Mouse (Mus musculus) liver, embryonic 14.5 days (tissue): ENCODE measurements around the gene Smg6. TPM values are rescaled to one million over a fixed set of nuclear protein-coding genes. Genes with fewer than 3 reads are reported as not detected.
A peak's percentile ranks its signal among the peaks of the same experiment; 100 is the strongest.

Source experiments
- ATAC-seq: fragments of 200-750 bp; cut with Nextera tagmentation; 2 replicates; pipeline ENCODE4 v1.8.0; 2017; ENCODE audit warnings: moderate number of reproducible peaks, mild to moderate bottlenecking, moderate library complexity; ENCODE audit not compliant: insufficient read depth
- DNase-seq, 3 experiments: peaks; one replicate each; pipeline ENCODE4 v3.0.0-alpha.2; 2012 to 2013; ENCODE audit warnings: low read depth in 3 of 3, low spot score in 3 of 3
- H3K27ac ChIP-seq: fragments of 300-500 bp; sonication (generic); 2 replicates; pipeline ENCODE4 v1.5.1; 2014; ENCODE audit warnings: moderate library complexity, mild to moderate bottlenecking, control low read depth, inconsistent platforms
- H3K27me3 ChIP-seq: fragments of 300-500 bp; sonication (generic); 2 replicates; pipeline ENCODE4 v1.6.1; 2014; ENCODE audit warnings: mild to moderate bottlenecking, low read length, moderate library complexity; ENCODE audit not compliant: control insufficient read depth, insufficient read depth
- H3K36me3 ChIP-seq: fragments of 300-500 bp; sonication (generic); replicated peaks from 2 replicates; pipeline ENCODE4 v1.6.1; 2014; ENCODE audit warnings: low read depth; ENCODE audit not compliant: control insufficient read depth, insufficient read depth
- H3K4me1 ChIP-seq, 2 experiments: fragments of 200-500 bp in 1 of 2; fragments of 300-500 bp in 1 of 2; sonication (generic) in 1 of 2; replicated peaks; 2 replicates each; pipeline ENCODE4 v1.6.1; 2012 to 2014; ENCODE audit warnings: antibody characterized with exemption in 1 of 2, inconsistent platforms in 1 of 2, low read length in 1 of 2; ENCODE audit not compliant: control insufficient read depth in 2 of 2, insufficient read depth in 2 of 2
- H3K4me2 ChIP-seq: fragments of 300-500 bp; sonication (generic); 2 replicates; pipeline ENCODE4 v1.6.1; 2014; ENCODE audit warnings: low read depth, mild to moderate bottlenecking, control low read depth, moderate library complexity
- H3K4me3 ChIP-seq, 2 experiments: fragments of 200-500 bp in 1 of 2; fragments of 300-500 bp in 1 of 2; sonication (generic) in 1 of 2; 2 replicates each; pipeline ENCODE4 v1.5.1; 2012 to 2014; ENCODE audit warnings: low read depth in 2 of 2, low read length in 2 of 2, mild to moderate bottlenecking in 2 of 2, control low read depth in 1 of 2, inconsistent platforms in 1 of 2, moderate library complexity in 1 of 2; ENCODE audit not compliant: insufficient read depth in 1 of 2
- H3K9ac ChIP-seq: fragments of 300-500 bp; sonication (generic); replicated peaks from 2 replicates; pipeline ENCODE4 v1.6.1; 2014; ENCODE audit warnings: mild to moderate bottlenecking, control low read depth, moderate library complexity
- H3K9me3 ChIP-seq: fragments of 300-500 bp; sonication (generic); 2 replicates; pipeline ENCODE4 v1.6.1; 2016; ENCODE audit warnings: low read length, mixed read lengths; ENCODE audit not compliant: control insufficient read depth
- CTCF ChIP-seq: IDR thresholded peaks from 2 replicates; pipeline ENCODE4 v1.5.1; 2016; ENCODE audit warnings: antibody characterized with exemption, low read depth, control low read depth
- EP300 ChIP-seq: IDR thresholded peaks from 2 replicates; pipeline ENCODE4 v1.6.1; 2016; ENCODE audit warnings: antibody characterized with exemption, low read depth
- WGBS: fragments of 180-500 bp; shearing (Covaris S2); extraction: QIAGEN DNeasy Blood & Tissue Kit; methylation state at CpG from one replicate; pipeline ENCODE4 v1.1.7; 2014; ENCODE audit not compliant: insufficient replicate concordance; 5-methylcytosine and 5-hydroxymethylcytosine counted together
- polyA plus RNA-seq, 2 experiments: library from polyadenylated mRNA; depleted of rRNA in 1 of 2; stranded (reverse) in 1 of 2; unstranded in 1 of 2; fragments of >200 nt; fragmentation: Nextera tagmentation in 1 of 2; extraction: Ambion mirVana in 1 of 2; gene quantifications; 2 replicates each; pipeline versions ENCODE4 v1.2.1 to v1.2.3; 2012 to 2014

Gene Smg6
- polyA plus RNA-seq, 2 experiments: 3.2 to 5.9 TPM

- TF ChIP-seq EP300: no peak
- TF ChIP-seq CTCF: no peak
- Histone ChIP-seq H3K27ac (no peak overlapping the region), H3K4me2 (peak overlapping the region; percentile 40), H3K4me1 (no peaks in the 10 kb centered on the region; a peak in 1 of 4 replicates), H3K27me3 (peaks cover 69% of the 10 kb centered on the region), H3K36me3 (no peaks in the 10 kb centered on the region), H3K9ac (no peak overlapping the region), H3K4me3 (peak overlapping the region in 1 of 2 experiments; percentile 34; a peak in 2 of 4 replicates), H3K9me3 (no peaks in the 10 kb centered on the region)
- 6% methylated on average over 55 of the region's 55 CpGs for WGBS
- DNase-seq: no peak
- no peak for ATAC-seq
These were observed 240.7 kb downstream of the Smg6 start for GRCm38 (mm10) chr11:75166193-75166842.

GRCm38 (mm10) chr11:75166861-75167642, 241.4 kb downstream of the Smg6 start:
- Histone ChIP-seq H3K9me3 (no peaks in the 10 kb centered on the region), H3K4me3 (peak overlapping the region in 1 of 2 experiments; percentile 34; a peak in 2 of 4 replicates), H3K9ac (no peak overlapping the region), H3K36me3 (no peaks in the 10 kb centered on the region), H3K27me3 (peaks cover 76% of the 10 kb centered on the region), H3K27ac (no peak overlapping the region), H3K4me1 (no peaks in the 10 kb centered on the region; a peak in 1 of 4 replicates), H3K4me2 (peak overlapping the region; percentile 40)
- 3% methylated on average over 68 of the region's 68 CpGs for WGBS
- DNase-seq (no peak), ATAC-seq (no peak)
- TF ChIP-seq CTCF: 0 out of 2 replicates have a peak, but pooled peaks have one; percentile 8
- TF ChIP-seq EP300: no peak

- no peaks in the 10 kb centered on the region; a peak in 1 of 4 replicates for H3K4me1 ChIP-seq
- H3K9me3 ChIP-seq: no peaks in the 10 kb centered on the region
- no peaks in the 10 kb centered on the region for H3K36me3 ChIP-seq
- peak overlapping the region; percentile 74 for H3K4me2 ChIP-seq
- H3K4me3 ChIP-seq: peak overlapping the region in 1 of 2 experiments; percentile 52; a peak in 2 of 4 replicates
- no peak overlapping the region for H3K27ac ChIP-seq
- H3K9ac ChIP-seq: no peak overlapping the region
- TF ChIP-seq EP300: no peak
- no peak for TF ChIP-seq CTCF
- WGBS: 2% methylated on average over 58 of the region's 63 CpGs
- peaks cover 85% of the 10 kb centered on the region for H3K27me3 ChIP-seq
- DNase-seq (no peak), ATAC-seq (no peak)
These were observed 242.3 kb downstream of the Smg6 start for GRCm38 (mm10) chr11:75167643-75168589.

- H3K27me3 ChIP-seq: peaks cover 93% of the 10 kb centered on the region
- ATAC-seq: 0 out of 2 replicates have a peak, but pooled peaks have one; percentile 25
- no peaks in the 10 kb centered on the region for H3K9me3 ChIP-seq
- peak overlapping the region; percentile 74 for H3K4me2 ChIP-seq
- H3K9ac ChIP-seq: peak overlapping the region; percentile 32
- peak in 2 of 3 experiments; percentile 38 to 45 for DNase-seq
- under 1% methylated on average over 83 of the region's 83 CpGs for WGBS
- peak; percentile 84 for TF ChIP-seq CTCF
- TF ChIP-seq EP300: no peak
- H3K4me1 ChIP-seq: peaks cover under 1 to 3% of the 10 kb centered on the region in 2 experiments
- H3K27ac ChIP-seq: no peak overlapping the region
- peak overlapping the region; percentile 32 to 52 for H3K4me3 ChIP-seq
- no peaks in the 10 kb centered on the region for H3K36me3 ChIP-seq
These were observed 243.2 kb downstream of the Smg6 start for GRCm38 (mm10) chr11:75168590-75169361.
